Mouse (Mus musculus) intestine, embryonic 15.5 days (tissue): ENCODE data around the gene Ephb2. TPM values are rescaled to one million over a fixed set of nuclear protein-coding genes. Genes with fewer than 3 reads are reported as not detected.

Source experiments
- ATAC-seq: fragments of 200-750 bp; cut with Nextera tagmentation; 2 replicates; pipeline ENCODE4 v1.8.0; 2017; ENCODE audit warnings: moderate TSS enrichment, moderate library complexity
- H3K27ac ChIP-seq: fragments of 300-500 bp; sonication (generic); 2 replicates; pipeline ENCODE4 v1.5.1; 2015; ENCODE audit warnings: mild to moderate bottlenecking, inconsistent platforms
- H3K27me3 ChIP-seq: fragments of 300-500 bp; sonication (generic); replicated peaks from 2 replicates; pipeline ENCODE4 v1.6.1; 2015; ENCODE audit warnings: inconsistent platforms
- H3K36me3 ChIP-seq: fragments of 300-500 bp; sonication (generic); 2 replicates; pipeline ENCODE4 v1.6.1; 2015; ENCODE audit warnings: inconsistent platforms
- H3K4me1 ChIP-seq: fragments of 300-500 bp; sonication (generic); replicated peaks from 2 replicates; pipeline ENCODE4 v1.6.1; 2015; ENCODE audit warnings: inconsistent platforms
- H3K4me2 ChIP-seq: fragments of 300-500 bp; sonication (generic); replicated peaks from 2 replicates; pipeline ENCODE4 v1.6.1; 2015; ENCODE audit warnings: mild to moderate bottlenecking, inconsistent platforms
- H3K4me3 ChIP-seq: fragments of 300-500 bp; sonication (generic); replicated peaks from 2 replicates; pipeline ENCODE4 v1.5.1; 2015; ENCODE audit warnings: inconsistent platforms
- H3K9ac ChIP-seq: fragments of 300-500 bp; sonication (generic); 2 replicates; pipeline ENCODE4 v1.6.1; 2015; ENCODE audit warnings: inconsistent platforms
- H3K9me3 ChIP-seq: fragments of 300-500 bp; sonication (generic); 2 replicates; pipeline ENCODE4 v1.6.1; 2016; ENCODE audit warnings: inconsistent platforms
- WGBS: fragments of 180-500 bp; shearing (Covaris S2); methylation state at CpG from one replicate; pipeline ENCODE4 v1.1.7; 2015; 5-methylcytosine and 5-hydroxymethylcytosine counted together
- polyA plus RNA-seq: library from polyadenylated mRNA; unstranded; fragments of >200 nt; fragmentation: Nextera tagmentation; extraction: Ambion mirVana; gene quantifications from 2 replicates; pipeline ENCODE4 v1.2.1, GENCODE M21; 2015

The Ephb2 gene
- polyA plus RNA-seq, 1 experiment from 2014 or later: 8.2 TPM

GRCm38 (mm10) chr4:136679221-136679620 lies 156.6 kb downstream of the Ephb2 start:
- no peak for ATAC-seq
- Histone ChIP-seq H3K4me3 (no peak overlapping the region), H3K4me2 (no peak overlapping the region), H3K27ac (no peak overlapping the region), H3K9me3 (no peaks in the 10 kb centered on the region), H3K36me3 (0 out of 2 replicates have a peak, but pooled peaks cover 4% of the 10 kb centered on the region), H3K4me1 (no peaks in the 10 kb centered on the region), H3K27me3 (no peaks in the 10 kb centered on the region), H3K9ac (no peak overlapping the region)
- WGBS: 56% methylated on average over 8 of the region's 8 CpGs

GRCm38 (mm10) chr4:136678480-136678879 lies 157.3 kb downstream of the Ephb2 start:
- peak; percentile 44 for ATAC-seq
- no peaks in the 10 kb centered on the region for H3K27me3 ChIP-seq
- no peak overlapping the region for H3K27ac ChIP-seq

DNA sequence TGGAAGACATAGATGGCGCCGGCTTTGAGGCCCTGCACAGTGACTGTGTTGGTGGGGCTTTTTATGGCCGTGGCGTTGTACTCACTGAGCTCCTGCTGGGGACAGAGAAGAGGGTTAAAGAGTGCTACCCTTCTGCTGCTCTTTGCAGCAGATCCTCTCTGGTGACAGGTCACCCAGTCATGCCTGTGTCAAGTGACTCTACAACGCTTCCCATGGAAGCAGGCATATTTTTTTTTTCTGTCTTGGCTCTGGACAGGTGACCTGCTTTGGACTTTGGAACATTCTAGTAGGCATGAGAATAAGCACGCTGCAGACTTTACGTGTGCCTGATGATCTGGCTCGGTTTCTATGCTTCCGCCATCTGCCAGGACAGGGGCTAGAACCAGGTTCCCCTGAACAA lies 160.3 kb downstream of the Ephb2 start:
- 86% methylated on average over 9 of the region's 9 CpGs for WGBS
- Histone ChIP-seq H3K27me3 (no peaks in the 10 kb centered on the region), H3K9ac (no peak overlapping the region), H3K9me3 (no peaks in the 10 kb centered on the region), H3K27ac (no peak overlapping the region), H3K4me2 (no peak overlapping the region), H3K4me3 (no peak overlapping the region), H3K4me1 (no peaks in the 10 kb centered on the region), H3K36me3 (peaks cover 9% of the 10 kb centered on the region; the same call in 1 of the 2 replicates)
- ATAC-seq: peak; percentile 52

More at GRCm38 (mm10) chr4:136678480-136678879, 157.3 kb downstream of the Ephb2 start:
- Histone ChIP-seq H3K4me3 (no peak overlapping the region), H3K4me2 (no peak overlapping the region), H3K36me3 (0 out of 2 replicates have a peak, but pooled peaks cover under 1% of the 10 kb centered on the region), H3K9me3 (no peaks in the 10 kb centered on the region), H3K9ac (no peak overlapping the region), H3K4me1 (no peaks in the 10 kb centered on the region)
- WGBS: 0% methylated on average over 3 of the region's 3 CpGs

DNA sequence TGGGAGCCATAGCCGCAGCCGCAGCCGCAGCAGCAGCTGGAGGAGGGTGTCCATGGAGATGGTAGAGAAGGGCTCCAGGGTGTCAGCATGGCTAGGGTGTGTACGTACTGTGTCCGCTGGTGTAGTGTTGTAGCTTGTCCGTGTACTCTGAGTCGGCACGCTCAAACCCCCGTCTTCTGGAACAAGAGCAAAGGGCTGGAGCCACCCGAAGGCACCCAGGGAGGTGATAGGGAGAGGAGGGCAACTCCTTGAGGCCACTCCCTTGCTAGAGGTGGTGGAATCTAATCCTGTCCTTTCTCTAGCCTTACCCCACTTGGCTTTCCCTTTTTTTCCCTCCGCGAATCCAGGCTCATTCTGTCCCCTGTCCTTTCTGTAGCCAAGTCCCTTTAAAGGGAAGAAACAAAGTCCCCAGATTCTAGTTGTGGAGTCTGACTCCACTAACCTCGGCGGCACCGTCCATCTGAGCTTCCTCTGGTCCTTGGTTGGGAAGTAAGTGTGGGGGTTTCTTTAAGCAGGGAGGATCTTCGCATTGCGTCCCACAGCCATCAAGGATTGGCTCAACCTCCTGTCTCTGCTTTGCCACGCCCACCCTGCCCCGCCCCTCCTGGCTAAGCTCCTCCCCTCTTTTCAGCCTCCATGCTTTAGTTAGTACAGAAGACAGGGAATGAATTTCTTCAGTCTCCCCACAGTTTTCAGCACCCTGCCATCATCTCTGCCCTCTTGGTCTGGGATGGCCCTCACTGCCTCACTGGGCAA lies 163.3 kb downstream of the Ephb2 start:
- Histone ChIP-seq H3K4me3 (no peak overlapping the region), H3K4me1 (no peaks in the 10 kb centered on the region), H3K9ac (no peak overlapping the region), H3K27me3 (no peaks in the 10 kb centered on the region), H3K4me2 (no peak overlapping the region), H3K9me3 (no peaks in the 10 kb centered on the region), H3K36me3 (peaks cover 9% of the 10 kb centered on the region; the same call in 1 of the 2 replicates), H3K27ac (no peak overlapping the region)
- WGBS: 91% methylated on average over 19 of the region's 19 CpGs
- ATAC-seq: no peak

DNA sequence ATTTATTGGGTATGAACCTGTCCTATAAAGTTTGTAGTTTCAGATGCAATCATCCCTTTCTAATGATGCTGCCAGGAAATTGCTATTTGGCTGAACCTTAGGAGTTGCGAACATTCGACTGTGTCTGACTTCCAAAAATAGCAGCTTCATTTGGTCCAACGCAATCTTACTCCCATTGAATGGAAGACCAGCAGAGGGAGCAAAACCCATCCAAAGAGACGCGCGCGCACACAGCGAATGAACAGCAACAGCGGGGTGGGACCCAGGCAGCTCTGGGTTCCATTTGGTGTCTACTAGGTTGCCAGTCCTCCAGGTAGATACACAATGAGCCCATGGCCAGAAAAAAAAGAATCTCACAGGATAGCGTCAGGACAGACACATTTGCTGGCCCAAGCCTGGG lies 168.0 kb downstream of the Ephb2 start:
- H3K4me3 ChIP-seq: no peak overlapping the region
- no peak for ATAC-seq
- 61% methylated on average over 10 of the region's 10 CpGs for WGBS

GRCm38 (mm10) chr4:136666002-136666401 lies 169.8 kb downstream of the Ephb2 start:
- Histone ChIP-seq H3K9ac (no peak overlapping the region), H3K4me1 (no peaks in the 10 kb centered on the region), H3K27me3 (no peaks in the 10 kb centered on the region), H3K27ac (no peak overlapping the region), H3K4me3 (no peak overlapping the region), H3K9me3 (no peaks in the 10 kb centered on the region), H3K4me2 (no peak overlapping the region), H3K36me3 (0 out of 2 replicates have a peak, but pooled peaks cover 4% of the 10 kb centered on the region)
- ATAC-seq: no peak
- WGBS: 65% methylated on average over 4 of the region's 4 CpGs

More for the DNA sequence above, 168.0 kb downstream of the Ephb2 start:
- Histone ChIP-seq H3K9me3 (no peaks in the 10 kb centered on the region), H3K4me1 (no peaks in the 10 kb centered on the region), H3K9ac (no peak overlapping the region), H3K27ac (no peak overlapping the region), H3K27me3 (no peaks in the 10 kb centered on the region), H3K4me2 (no peak overlapping the region), H3K36me3 (peaks cover 9% of the 10 kb centered on the region; the same call in 1 of the 2 replicates)

GRCm38 (mm10) chr4:136665068-136665467 lies 170.7 kb downstream of the Ephb2 start:
- Histone ChIP-seq H3K4me1 (no peaks in the 10 kb centered on the region), H3K4me3 (no peak overlapping the region), H3K9me3 (no peaks in the 10 kb centered on the region), H3K4me2 (no peak overlapping the region), H3K36me3 (peaks cover 9% of the 10 kb centered on the region; the same call in 1 of the 2 replicates), H3K27me3 (no peaks in the 10 kb centered on the region), H3K27ac (no peak overlapping the region), H3K9ac (no peak overlapping the region)
- 83% methylated on average over 9 of the region's 9 CpGs for whole genome bisulfite sequencing
- ATAC-seq: no peak

DNA sequence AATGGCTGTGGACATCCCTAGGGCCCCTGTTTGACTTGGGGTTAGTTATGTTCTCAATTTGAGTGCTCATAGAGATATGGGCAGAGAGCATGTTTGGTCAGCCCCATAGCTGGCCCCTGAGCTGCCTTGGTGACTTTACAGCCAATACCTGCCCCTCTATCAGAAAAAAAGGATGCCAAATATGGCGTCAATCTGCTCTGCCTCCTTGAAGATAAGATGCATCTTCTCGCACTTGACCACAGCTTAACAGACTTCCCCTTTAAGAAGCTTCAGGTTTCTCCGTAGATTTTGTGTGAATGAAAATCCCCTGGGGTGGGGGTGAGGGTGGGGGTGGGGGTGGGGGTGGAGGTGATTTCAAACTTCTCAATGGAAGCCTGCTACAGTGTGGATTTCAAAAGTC lies 177.9 kb downstream of the Ephb2 start:
- Histone ChIP-seq H3K36me3 (peaks cover 25% of the 10 kb centered on the region; the same call in 1 of the 2 replicates), H3K9ac (no peak overlapping the region), H3K27me3 (no peaks in the 10 kb centered on the region), H3K9me3 (no peaks in the 10 kb centered on the region), H3K27ac (no peak overlapping the region), H3K4me2 (no peak overlapping the region), H3K4me3 (no peak overlapping the region), H3K4me1 (no peaks in the 10 kb centered on the region)
- ATAC-seq: no peak
- WGBS: 66% methylated on average over 3 of the region's 3 CpGs

DNA sequence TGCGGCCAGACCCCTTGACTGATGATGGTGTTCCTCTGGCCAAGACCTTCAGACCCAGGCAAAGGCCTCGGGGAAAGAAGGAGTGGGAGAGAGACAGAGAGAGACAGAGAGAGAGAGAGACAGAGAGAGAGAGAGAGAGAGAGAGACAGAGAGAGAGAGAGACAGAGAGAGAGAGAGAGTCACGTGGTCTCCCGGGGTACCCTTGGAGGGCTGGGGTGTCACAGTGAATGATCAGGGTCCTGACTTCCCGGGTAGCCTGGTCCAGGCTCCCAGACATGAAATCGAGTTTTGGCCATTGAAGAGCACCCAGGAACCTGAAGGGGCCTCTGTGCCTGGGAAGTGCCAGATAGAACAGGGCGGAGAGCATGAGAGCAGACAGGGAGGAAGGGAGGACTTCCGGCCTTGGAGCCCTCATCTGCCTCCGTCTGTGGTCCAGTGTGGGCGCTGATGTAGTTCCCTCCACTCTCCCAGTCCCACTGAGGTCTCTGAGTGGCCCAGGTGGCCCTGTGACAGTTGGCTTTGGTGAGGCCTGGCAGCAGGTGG lies 182.0 kb downstream of the Ephb2 start:
- peaks cover 9% of the 10 kb centered on the region for H3K4me1 ChIP-seq
- H3K4me3 ChIP-seq: no peak overlapping the region
- no peak overlapping the region for H3K4me2 ChIP-seq
- H3K9me3 ChIP-seq: no peaks in the 10 kb centered on the region
- no peaks in the 10 kb centered on the region for H3K27me3 ChIP-seq
- no peak overlapping the region for H3K27ac ChIP-seq
- ATAC-seq: no peak
- no peak overlapping the region for H3K9ac ChIP-seq
- WGBS: 80% methylated on average over 10 of the region's 10 CpGs
- 0 out of 2 replicates have a peak, but pooled peaks cover 12% of the 10 kb centered on the region for H3K36me3 ChIP-seq

GRCm38 (mm10) chr4:136653019-136653418 lies 182.8 kb downstream of the Ephb2 start:
- Histone ChIP-seq H3K27me3 (no peaks in the 10 kb centered on the region), H3K36me3 (0 out of 2 replicates have a peak, but pooled peaks cover 9% of the 10 kb centered on the region), H3K27ac (no peak overlapping the region), H3K4me2 (no peak overlapping the region), H3K9me3 (no peaks in the 10 kb centered on the region), H3K4me3 (no peak overlapping the region), H3K9ac (no peak overlapping the region), H3K4me1 (peaks cover 9% of the 10 kb centered on the region)
- ATAC-seq: no peak
- 67% methylated on average over 6 of the region's 6 CpGs for WGBS

DNA sequence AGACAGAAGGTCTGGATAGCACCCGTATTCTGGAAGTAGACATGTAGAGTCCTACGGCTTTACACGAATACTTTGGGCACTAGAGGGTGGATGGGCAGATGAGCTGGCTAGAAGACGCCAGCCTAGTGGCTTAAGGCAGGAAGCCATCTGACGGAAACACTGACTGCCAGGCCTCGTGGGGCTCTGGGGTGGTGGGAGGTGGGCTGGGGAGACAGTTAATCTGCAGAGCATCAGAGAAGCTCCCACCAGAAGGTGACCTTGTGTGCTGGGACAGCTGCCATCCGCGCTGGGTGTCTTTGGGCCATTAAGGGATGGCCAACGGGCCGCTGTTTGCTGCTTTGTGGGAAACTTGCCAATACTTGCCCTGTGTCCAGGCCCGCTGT lies 183.3 kb downstream of the Ephb2 start:
- Histone ChIP-seq H3K4me1 (peaks cover 9% of the 10 kb centered on the region), H3K4me2 (no peak overlapping the region), H3K4me3 (no peak overlapping the region), H3K36me3 (0 out of 2 replicates have a peak, but pooled peaks cover 9% of the 10 kb centered on the region), H3K9ac (no peak overlapping the region), H3K27me3 (no peaks in the 10 kb centered on the region), H3K27ac (no peak overlapping the region), H3K9me3 (no peaks in the 10 kb centered on the region)
- WGBS: 76% methylated on average over 11 of the region's 11 CpGs
- no peak for ATAC-seq

DNA sequence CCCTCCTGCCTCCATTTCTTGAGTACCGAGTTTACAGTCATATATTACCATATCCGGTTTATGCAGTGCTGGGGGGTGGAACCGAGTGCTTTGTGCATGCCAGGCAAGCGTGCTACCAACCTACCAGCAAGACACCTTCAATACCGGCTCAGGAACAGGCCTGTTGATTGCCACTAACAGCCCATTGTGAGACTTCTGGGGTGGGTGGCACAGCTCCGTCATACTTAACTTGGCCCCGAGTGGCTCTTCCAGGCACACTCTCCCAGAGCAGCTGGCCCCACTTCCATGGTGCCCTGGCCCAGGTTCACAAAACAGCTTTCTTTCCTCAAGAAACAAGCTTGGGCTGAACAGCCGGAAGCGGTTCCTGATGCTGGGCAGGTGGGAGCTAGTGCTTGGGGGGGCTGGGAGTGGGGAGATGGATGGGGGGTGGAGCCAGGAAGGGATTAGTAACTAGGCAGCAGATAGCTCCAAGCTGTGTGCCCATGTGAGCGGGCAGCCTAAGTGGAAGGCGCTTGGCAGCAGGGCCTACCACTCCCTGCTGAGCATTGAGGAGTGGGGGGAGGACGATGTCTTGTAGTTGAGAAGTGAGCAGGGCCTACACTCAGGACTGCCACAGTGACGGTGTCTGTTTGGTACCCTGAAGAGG lies 183.8 kb downstream of the Ephb2 start:
- no peak overlapping the region; the same call in 1 of the 2 replicates for H3K27ac ChIP-seq
- H3K4me2 ChIP-seq: no peak overlapping the region
- no peaks in the 10 kb centered on the region for H3K27me3 ChIP-seq
- WGBS: 77% methylated on average over 13 of the region's 13 CpGs
- H3K9ac ChIP-seq: no peak overlapping the region
- peaks cover 9% of the 10 kb centered on the region for H3K4me1 ChIP-seq
- H3K9me3 ChIP-seq: no peaks in the 10 kb centered on the region
- ATAC-seq: no peak
- H3K36me3 ChIP-seq: 0 out of 2 replicates have a peak, but pooled peaks cover 9% of the 10 kb centered on the region
- no peak overlapping the region for H3K4me3 ChIP-seq
